Mouse (Mus musculus) monocyte, adult 5-6 weeks (primary cell): ENCODE results near the gene Bicc1. TPM values are rescaled to one million over a fixed set of nuclear protein-coding genes. Genes with fewer than 3 reads are reported as not detected.

Source experiments
- ATAC-seq: fragments of 153-309, 156-312 bp; replicated peaks from 2 replicates; pipeline ENCODE4 v1.8.0; 2017; ENCODE audit warnings: mild to moderate bottlenecking; ENCODE audit not compliant: low TSS enrichment, insufficient number of reproducible peaks, severe bottlenecking, poor library complexity, low FRiP score
- total RNA-seq: library from RNA; stranded (forward); fragments of 200-1000, 200-491, 200-594 nt; gene quantifications from 3 replicates; pipeline ENCODE4 v1.2.3, GENCODE M21; 2017

The Bicc1 gene
- total RNA-seq, 1 experiment from 2014 or later = not detected

- ATAC-seq = no peak
Measured at GRCm38 (mm10) chr10:70926126-70926525, 233.4 kb downstream of the Bicc1 start.

GRCm38 (mm10) chr10:70924348-70924747 is 235.2 kb downstream of the Bicc1 start:
- no peak for ATAC-seq

DNA sequence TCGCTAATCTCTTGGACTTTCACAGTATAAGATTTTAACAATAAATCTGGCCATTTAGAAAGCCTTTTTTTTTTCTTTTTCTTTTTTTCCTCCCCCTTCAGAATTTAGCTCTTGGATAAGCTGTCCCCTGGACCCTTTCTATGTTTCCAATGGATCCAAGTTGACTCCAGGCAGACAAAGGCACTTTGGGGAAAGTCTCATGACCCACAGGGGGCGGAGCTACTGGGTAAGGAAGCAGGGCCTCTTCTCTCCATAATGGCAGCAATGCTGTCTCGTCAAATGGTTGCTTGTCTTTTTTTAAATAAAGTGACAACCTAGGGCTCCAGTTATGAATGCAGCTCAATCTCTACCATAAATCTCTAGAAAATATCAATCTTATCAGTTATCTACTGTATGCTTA is 235.6 kb downstream of the Bicc1 start:
- no peak for ATAC-seq

DNA sequence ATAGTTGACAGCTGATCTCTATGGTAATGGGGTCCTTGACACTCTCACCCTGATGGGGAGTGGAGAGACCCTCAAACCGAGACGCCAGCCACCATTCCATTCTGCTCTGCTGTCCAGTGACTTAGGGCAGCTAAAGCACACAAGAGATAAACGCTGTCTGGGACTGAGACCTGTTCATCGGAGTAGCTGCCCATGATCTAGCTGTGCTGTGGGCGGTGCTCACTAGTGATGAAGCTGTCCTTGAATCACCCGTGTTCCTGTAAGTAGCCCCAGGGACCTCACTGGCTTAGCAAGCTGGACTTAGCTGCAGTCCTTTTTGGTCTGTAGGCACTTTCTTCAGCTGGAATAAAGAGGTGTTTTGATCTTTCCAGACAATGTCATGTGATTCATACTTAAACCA is 238.0 kb downstream of the Bicc1 start:
- no peak for ATAC-seq

- no peak for ATAC-seq
Measured at GRCm38 (mm10) chr10:70919851-70920250, 239.6 kb downstream of the Bicc1 start.

DNA sequence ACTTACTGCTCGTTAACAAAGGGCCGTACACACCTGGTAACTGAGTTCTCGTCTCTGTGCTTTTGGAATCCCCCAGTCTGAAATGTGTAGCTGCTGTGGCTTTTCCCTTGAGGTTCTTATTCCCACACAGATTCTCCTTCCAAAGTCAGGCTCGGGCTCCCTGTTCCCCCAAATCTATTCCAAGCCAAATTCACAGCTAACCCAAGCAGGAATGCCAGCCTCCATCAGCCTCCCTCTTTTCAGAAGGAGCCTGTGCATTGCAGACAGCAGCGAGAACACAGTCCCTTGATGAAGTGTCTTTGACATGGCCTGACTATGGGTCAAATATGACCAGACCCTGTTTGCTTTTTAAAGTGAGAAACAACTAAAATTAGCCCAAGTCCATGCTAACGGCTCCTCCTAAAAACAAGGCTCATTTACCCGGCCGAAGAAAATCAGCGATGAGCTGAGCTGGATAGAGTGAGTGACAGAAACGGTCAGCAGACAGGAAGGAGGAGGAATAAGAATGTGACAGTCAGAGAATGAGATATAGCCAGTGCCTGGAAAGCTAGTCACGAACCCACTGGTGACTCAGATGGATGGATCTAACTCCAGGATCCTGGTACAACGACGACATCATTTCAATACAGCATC is 240.4 kb downstream of the Bicc1 start:
- no peak for ATAC-seq

GRCm38 (mm10) chr10:70916697-70917096 is 242.8 kb downstream of the Bicc1 start:
- ATAC-seq = no peak

GRCm38 (mm10) chr10:70915096-70915495 is 244.4 kb downstream of the Bicc1 start:
- ATAC-seq = no peak

- no peak for ATAC-seq
Measured at GRCm38 (mm10) chr10:70903936-70904335, 255.6 kb downstream of the Bicc1 start.

DNA sequence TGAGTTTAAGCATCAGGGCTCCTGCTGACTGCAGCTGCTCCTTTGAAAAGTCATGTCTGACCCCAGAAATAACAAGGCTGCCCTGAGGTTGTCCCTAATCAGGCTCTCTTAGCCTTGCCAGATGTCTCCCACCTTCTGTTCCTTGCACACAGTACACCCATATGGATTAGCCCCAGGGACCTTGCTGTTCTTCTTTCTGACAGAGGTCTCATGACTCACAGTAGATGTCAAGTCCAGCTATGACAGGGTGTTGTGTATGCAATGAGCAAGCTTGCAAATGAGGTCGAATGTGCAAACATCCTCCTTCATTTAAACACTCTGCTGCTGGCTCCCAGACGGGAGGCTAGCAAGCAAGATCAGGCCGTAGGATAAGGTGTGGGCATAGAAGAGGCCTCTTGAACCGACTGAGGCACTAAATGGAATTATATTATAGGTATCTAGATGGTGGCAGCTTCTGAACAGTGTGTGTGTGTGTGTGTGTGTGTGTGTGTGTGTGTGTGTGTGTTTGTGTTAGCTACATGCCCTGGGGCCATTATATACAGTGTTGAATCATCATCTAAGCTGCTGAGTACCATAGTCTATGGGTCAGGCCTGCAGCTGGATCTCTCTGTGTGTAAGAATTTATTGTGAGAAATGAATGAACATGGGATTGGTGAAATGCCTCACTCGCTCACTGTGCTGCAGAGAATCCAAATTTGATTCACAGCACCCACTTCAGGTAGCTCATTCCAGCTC is 256.6 kb downstream of the Bicc1 start:
- ATAC-seq = no peak

DNA sequence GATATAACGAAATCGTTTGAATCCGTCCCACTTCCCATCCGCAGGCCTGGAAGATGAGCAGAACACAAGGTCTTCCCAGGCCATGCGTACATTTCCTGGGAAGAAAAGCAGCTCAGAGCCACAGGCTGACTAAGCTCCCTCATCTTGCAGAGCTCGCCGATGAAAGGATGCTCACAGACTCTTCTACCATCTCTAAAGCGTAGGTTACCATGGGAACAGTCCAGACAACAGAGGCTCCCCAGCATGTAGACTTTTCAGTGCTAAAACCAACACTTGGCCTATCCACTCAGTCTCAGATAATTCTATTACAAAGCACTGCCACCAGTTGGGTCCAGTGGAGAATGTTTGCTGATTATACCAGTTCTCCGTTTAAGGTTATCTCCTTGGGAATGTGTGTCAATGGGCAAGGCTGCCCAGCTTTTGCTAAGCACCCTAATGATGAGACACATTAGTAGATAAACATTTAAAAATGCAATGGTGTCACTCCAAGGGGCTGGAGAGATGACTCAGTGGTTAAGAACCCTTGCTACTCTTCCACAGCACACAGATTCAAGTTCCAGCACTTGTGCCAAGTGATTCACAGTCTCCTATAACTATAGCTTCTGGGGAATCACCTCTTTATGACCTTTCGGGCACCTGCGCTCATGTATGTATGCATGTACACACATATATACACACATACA is 258.2 kb downstream of the Bicc1 start:
- no peak for ATAC-seq

DNA sequence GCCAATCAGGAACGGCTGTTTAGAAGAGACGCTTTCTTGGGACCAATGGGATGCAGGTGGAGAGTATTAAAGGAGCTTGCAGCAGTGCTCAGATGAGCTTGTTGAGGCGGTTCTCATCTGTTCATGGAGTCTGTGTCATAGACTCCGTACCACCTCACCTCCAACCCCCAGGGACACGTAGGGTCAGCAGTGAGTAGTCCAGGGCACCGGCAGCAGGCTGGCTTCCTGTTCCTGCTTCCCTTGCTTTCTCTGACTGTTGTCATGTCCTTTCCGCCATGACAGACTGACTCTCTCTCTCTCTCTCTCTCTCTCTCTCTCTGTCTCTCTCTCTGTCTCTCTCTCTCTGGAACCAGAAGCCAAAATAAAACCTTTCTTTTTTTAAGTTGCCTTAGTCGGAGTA is 263.6 kb downstream of the Bicc1 start:
- ATAC-seq = no peak

- no peak for ATAC-seq
Measured at GRCm38 (mm10) chr10:70878046-70878445, 281.5 kb downstream of the Bicc1 start.

DNA sequence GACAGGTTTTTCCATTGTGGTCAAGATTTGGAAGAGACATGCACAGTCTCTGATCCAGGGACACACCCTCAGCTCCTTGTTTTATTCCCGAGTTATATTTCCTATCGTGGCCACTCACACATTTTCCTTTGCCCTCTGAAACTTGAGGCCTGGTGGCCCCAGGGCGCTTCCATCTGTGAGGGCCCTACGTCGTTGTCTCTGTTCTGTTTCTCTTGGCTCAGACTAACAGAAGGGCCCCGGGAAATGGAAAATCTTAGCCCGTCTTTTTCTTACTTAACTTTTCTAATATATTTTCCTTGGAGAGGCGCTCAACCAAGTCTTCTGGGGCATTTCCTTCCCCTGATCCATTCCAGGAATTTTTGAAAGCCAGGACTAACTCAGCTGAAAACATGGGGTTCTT is 281.9 kb downstream of the Bicc1 start:
- no peak for ATAC-seq

GRCm38 (mm10) chr10:70876522-70876921 is 283.0 kb downstream of the Bicc1 start:
- 0 out of 2 replicates have a peak, but pooled peaks have one; percentile 22 for ATAC-seq

DNA sequence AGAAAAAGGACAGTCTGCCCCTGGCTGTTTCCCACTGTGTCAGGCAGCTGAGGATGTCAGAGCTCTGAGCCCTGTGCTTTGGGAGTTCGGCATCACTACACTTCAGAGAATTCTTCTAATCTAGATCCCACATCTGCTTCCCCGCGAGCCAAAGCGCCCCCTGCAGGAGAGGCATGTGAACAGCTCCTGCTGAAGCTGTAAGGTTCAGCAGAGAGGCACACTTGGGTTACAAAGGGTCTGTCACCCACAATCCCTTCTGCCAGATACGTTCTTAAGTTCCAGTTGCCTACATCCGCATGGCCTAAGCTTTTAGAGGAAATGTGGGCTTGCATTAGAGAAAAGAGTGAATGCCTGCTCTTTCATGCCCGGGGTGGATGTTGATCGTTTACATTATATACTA is 283.4 kb downstream of the Bicc1 start:
- ATAC-seq = no peak

GRCm38 (mm10) chr10:70874994-70875538 is 284.4 kb downstream of the Bicc1 start:
- no peak for ATAC-seq
